Mouse (Mus musculus) liver, adult 2 months (tissue): Measurements from ENCODE around the gene Odf3l1.

Experiments
- CTCF ChIP-seq: fragments of 200-500 bp; IDR thresholded peaks from 2 replicates; pipeline ENCODE4 v1.5.1; 2011; ENCODE audit warnings: low read depth, low read length, control low read depth
- POLR2A ChIP-seq: fragments of 200-500 bp; IDR thresholded peaks from 2 replicates; pipeline ENCODE4 v1.6.1; 2011; ENCODE audit warnings: low read length, control low read depth; ENCODE audit not compliant: insufficient read depth; ENCODE audit errors: extremely low read depth

GRCm38 (mm10) chr9:56865673-56866400 is 1.4 kb upstream of the Odf3l1 start:
- TF ChIP-seq POLR2A (no peak), CTCF (no peak)
